Mouse (Mus musculus) liver, embryonic 14.5 days (tissue): ENCODE data around the gene Prrx2. TPM values are rescaled to one million over a fixed set of nuclear protein-coding genes. Genes with fewer than 3 reads are reported as not detected.

Experiments used
- ATAC-seq: fragments of 200-750 bp; cut with Nextera tagmentation; 2 replicates; pipeline ENCODE4 v1.8.0; 2017; ENCODE audit warnings: moderate number of reproducible peaks, mild to moderate bottlenecking, moderate library complexity; ENCODE audit not compliant: insufficient read depth
- DNase-seq, 3 experiments: peaks; one replicate each; pipeline ENCODE4 v3.0.0-alpha.2; 2012 to 2013; ENCODE audit warnings: low read depth in 3 of 3, low spot score in 3 of 3
- H3K27ac ChIP-seq: fragments of 300-500 bp; sonication (generic); 2 replicates; pipeline ENCODE4 v1.5.1; 2014; ENCODE audit warnings: moderate library complexity, mild to moderate bottlenecking, control low read depth, inconsistent platforms
- H3K27me3 ChIP-seq: fragments of 300-500 bp; sonication (generic); 2 replicates; pipeline ENCODE4 v1.6.1; 2014; ENCODE audit warnings: mild to moderate bottlenecking, low read length, moderate library complexity; ENCODE audit not compliant: control insufficient read depth, insufficient read depth
- H3K36me3 ChIP-seq: fragments of 300-500 bp; sonication (generic); replicated peaks from 2 replicates; pipeline ENCODE4 v1.6.1; 2014; ENCODE audit warnings: low read depth; ENCODE audit not compliant: control insufficient read depth, insufficient read depth
- H3K4me1 ChIP-seq, 2 experiments: fragments of 200-500 bp in 1 of 2; fragments of 300-500 bp in 1 of 2; sonication (generic) in 1 of 2; replicated peaks; 2 replicates each; pipeline ENCODE4 v1.6.1; 2012 to 2014; ENCODE audit warnings: antibody characterized with exemption in 1 of 2, inconsistent platforms in 1 of 2, low read length in 1 of 2; ENCODE audit not compliant: control insufficient read depth in 2 of 2, insufficient read depth in 2 of 2
- H3K4me2 ChIP-seq: fragments of 300-500 bp; sonication (generic); 2 replicates; pipeline ENCODE4 v1.6.1; 2014; ENCODE audit warnings: low read depth, mild to moderate bottlenecking, control low read depth, moderate library complexity
- H3K4me3 ChIP-seq, 2 experiments: fragments of 200-500 bp in 1 of 2; fragments of 300-500 bp in 1 of 2; sonication (generic) in 1 of 2; 2 replicates each; pipeline ENCODE4 v1.5.1; 2012 to 2014; ENCODE audit warnings: low read depth in 2 of 2, low read length in 2 of 2, mild to moderate bottlenecking in 2 of 2, control low read depth in 1 of 2, inconsistent platforms in 1 of 2, moderate library complexity in 1 of 2; ENCODE audit not compliant: insufficient read depth in 1 of 2
- H3K9ac ChIP-seq: fragments of 300-500 bp; sonication (generic); replicated peaks from 2 replicates; pipeline ENCODE4 v1.6.1; 2014; ENCODE audit warnings: mild to moderate bottlenecking, control low read depth, moderate library complexity
- H3K9me3 ChIP-seq: fragments of 300-500 bp; sonication (generic); 2 replicates; pipeline ENCODE4 v1.6.1; 2016; ENCODE audit warnings: low read length, mixed read lengths; ENCODE audit not compliant: control insufficient read depth
- CTCF ChIP-seq: IDR thresholded peaks from 2 replicates; pipeline ENCODE4 v1.5.1; 2016; ENCODE audit warnings: antibody characterized with exemption, low read depth, control low read depth
- EP300 ChIP-seq: IDR thresholded peaks from 2 replicates; pipeline ENCODE4 v1.6.1; 2016; ENCODE audit warnings: antibody characterized with exemption, low read depth
- WGBS: fragments of 180-500 bp; shearing (Covaris S2); extraction: QIAGEN DNeasy Blood & Tissue Kit; methylation state at CpG from one replicate; pipeline ENCODE4 v1.1.7; 2014; ENCODE audit not compliant: insufficient replicate concordance; 5-methylcytosine and 5-hydroxymethylcytosine counted together
- polyA plus RNA-seq, 2 experiments: library from polyadenylated mRNA; depleted of rRNA in 1 of 2; stranded (reverse) in 1 of 2; unstranded in 1 of 2; fragments of >200 nt; fragmentation: Nextera tagmentation in 1 of 2; extraction: Ambion mirVana in 1 of 2; gene quantifications; 2 replicates each; pipeline versions ENCODE4 v1.2.1 to v1.2.3; 2012 to 2014

The Prrx2 gene
- polyA plus RNA-seq, 2 experiments = 0.49 TPM; not detected in 1

DNA sequence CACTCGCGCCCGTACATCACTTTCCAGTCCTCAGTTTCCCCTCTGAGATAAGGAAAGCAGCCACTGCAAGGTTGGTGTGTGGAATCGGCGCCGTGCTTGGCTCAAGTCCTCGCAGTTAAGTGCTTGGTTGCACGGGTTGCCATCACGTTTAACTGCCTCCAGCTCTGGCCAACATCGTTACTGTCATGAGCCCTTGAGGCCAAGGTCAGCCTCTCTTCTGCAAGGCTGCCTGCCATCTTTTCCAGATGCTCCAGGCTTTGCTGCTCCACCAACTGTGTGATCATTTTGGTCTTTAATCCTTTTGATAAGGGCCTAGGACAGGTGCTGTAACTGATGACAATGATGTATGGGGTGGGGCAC, 26.5 kb upstream of the Prrx2 start:
- Histone ChIP-seq H3K9ac (peak overlapping the region; percentile 86), H3K4me2 (peak overlapping the region; percentile 86), H3K4me1 (peaks cover 13 to 14% of the 10 kb centered on the region in 2 experiments), H3K9me3 (no peaks in the 10 kb centered on the region), H3K36me3 (no peaks in the 10 kb centered on the region), H3K4me3 (peak overlapping the region; percentile 63 to 88), H3K27me3 (peaks cover 5% of the 10 kb centered on the region), H3K27ac (peak overlapping the region; percentile 52)
- ATAC-seq (no peak), DNase-seq (no peak)
- 0% methylated on average over 10 of the region's 10 CpGs for WGBS
- TF ChIP-seq CTCF (no peak), EP300 (no peak)

DNA sequence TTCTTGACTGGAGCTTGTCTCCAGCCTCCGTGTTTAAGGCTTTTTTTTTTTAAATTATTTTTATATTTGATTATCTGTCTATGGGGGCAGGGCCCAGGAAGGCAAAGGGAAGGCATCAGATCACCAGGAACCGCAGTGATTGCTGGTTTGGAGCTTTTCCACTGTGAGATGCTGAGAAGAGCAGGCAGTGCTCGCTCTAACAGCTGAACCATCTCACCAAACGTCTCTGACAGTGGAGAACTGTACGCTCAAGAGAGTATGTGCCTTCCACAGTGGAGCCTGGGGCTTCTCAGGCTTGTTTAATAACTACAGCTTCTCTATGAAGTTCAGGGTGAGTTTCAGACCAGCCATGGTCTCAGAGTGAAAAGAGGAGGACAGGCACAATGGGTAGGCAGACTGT, 25.3 kb upstream of the Prrx2 start:
- WGBS = 68% methylated on average over 5 of the region's 5 CpGs
- Histone ChIP-seq H3K9ac (no peak overlapping the region), H3K4me1 (peaks cover 13 to 14% of the 10 kb centered on the region in 2 experiments), H3K27ac (no peak overlapping the region), H3K9me3 (no peaks in the 10 kb centered on the region), H3K27me3 (no peaks in the 10 kb centered on the region), H3K4me3 (no peak overlapping the region), H3K4me2 (peak overlapping the region; percentile 3; the same call in 1 of the 2 replicates), H3K36me3 (no peaks in the 10 kb centered on the region)
- TF ChIP-seq EP300 (no peak), CTCF (no peak)
- DNase-seq = no peak
- ATAC-seq = no peak

DNA sequence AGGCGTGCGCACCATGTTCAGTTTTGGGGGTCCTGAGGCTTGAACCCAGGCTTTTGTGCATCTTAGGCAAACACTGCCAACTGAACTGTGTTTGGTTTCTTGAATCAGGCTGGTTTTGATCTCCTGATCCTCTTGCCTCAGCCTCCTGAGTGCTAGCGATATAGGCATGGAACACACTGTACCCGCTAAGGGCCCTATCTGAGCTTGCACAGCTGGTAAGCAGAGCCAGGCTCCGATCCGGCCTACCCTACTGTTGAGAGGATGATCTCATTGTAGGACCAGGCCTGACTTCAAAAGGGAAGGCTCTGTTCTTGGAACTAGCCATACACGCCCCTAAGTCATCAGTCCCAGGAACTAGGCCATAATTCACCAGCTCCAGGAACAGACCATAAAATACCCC, 24.2 kb upstream of the Prrx2 start:
- Histone ChIP-seq H3K4me3 (no peak overlapping the region), H3K36me3 (no peaks in the 10 kb centered on the region; the same call in 1 of the 2 replicates), H3K9ac (no peak overlapping the region), H3K4me2 (no peak overlapping the region), H3K27me3 (no peaks in the 10 kb centered on the region), H3K4me1 (peaks cover 13 to 14% of the 10 kb centered on the region in 2 experiments), H3K9me3 (no peaks in the 10 kb centered on the region), H3K27ac (no peak overlapping the region)
- TF ChIP-seq CTCF (no peak), EP300 (no peak)
- 67% methylated on average over 7 of the region's 7 CpGs for WGBS
- ATAC-seq (no peak), DNase-seq (peak in 1 of 3 experiments; percentile 55)

- no peak overlapping the region for H3K9ac ChIP-seq
- H3K4me1 ChIP-seq = no peaks in the 10 kb centered on the region
- H3K9me3 ChIP-seq = no peaks in the 10 kb centered on the region
- ATAC-seq = no peak
- DNase-seq = no peak
- no peaks in the 10 kb centered on the region for H3K27me3 ChIP-seq
- no peak overlapping the region for H3K4me2 ChIP-seq
- H3K27ac ChIP-seq = no peak overlapping the region
- 81% methylated on average over 1 of the region's 1 CpGs for WGBS
- no peak overlapping the region for H3K4me3 ChIP-seq
- TF ChIP-seq CTCF (no peak), EP300 (no peak)
- peaks cover 8% of the 10 kb centered on the region for H3K36me3 ChIP-seq
Observed at GRCm38 (mm10) chr2:30816383-30816782, 18.4 kb upstream of the Prrx2 start.

- peaks cover 35% of the 10 kb centered on the region for H3K36me3 ChIP-seq
- 84% methylated on average over 5 of the region's 5 CpGs for WGBS
- H3K9me3 ChIP-seq = no peaks in the 10 kb centered on the region
Observed at GRCm38 (mm10) chr2:30819873-30820272, 14.9 kb upstream of the Prrx2 start.

More at GRCm38 (mm10) chr2:30819873-30820272, 14.9 kb upstream of the Prrx2 start:
- Histone ChIP-seq H3K27me3 (no peaks in the 10 kb centered on the region), H3K4me3 (no peak overlapping the region), H3K9ac (no peak overlapping the region), H3K27ac (no peak overlapping the region), H3K4me2 (no peak overlapping the region), H3K4me1 (no peaks in the 10 kb centered on the region)
- no peak for DNase-seq
- ATAC-seq = no peak
- TF ChIP-seq EP300 = no peak
- TF ChIP-seq CTCF = no peak
